Mouse (Mus musculus) embryonic facial prominence, embryonic 11.5 days (tissue): ENCODE data around the gene Col27a1. TPM values are rescaled to one million over a fixed set of nuclear protein-coding genes. Genes with fewer than 3 reads are reported as not detected.

ENCODE experiments used
- ATAC-seq: fragments of 200-750 bp; cut with Nextera tagmentation; replicated peaks from 2 replicates; pipeline ENCODE4 v1.8.0; 2017; ENCODE audit warnings: low read depth; ENCODE audit not compliant: insufficient number of reproducible peaks, low FRiP score, low TSS enrichment
- DNase-seq: peaks from one replicate; pipeline ENCODE4 v3.0.0-alpha.2; 2015; ENCODE audit warnings: low spot score
- H3K27ac ChIP-seq: fragments of 300-500 bp; sonication (generic); replicated peaks from 2 replicates; pipeline ENCODE4 v1.5.1; 2014; ENCODE audit warnings: mild to moderate bottlenecking, low read depth, low read length, control low read depth
- H3K27me3 ChIP-seq: fragments of 300-500 bp; sonication (generic); 2 replicates; pipeline ENCODE4 v1.6.1; 2014; ENCODE audit warnings: mild to moderate bottlenecking, low read length, moderate library complexity, mixed read lengths; ENCODE audit not compliant: control insufficient read depth, insufficient read depth
- H3K36me3 ChIP-seq: fragments of 300-500 bp; sonication (generic); replicated peaks from 2 replicates; pipeline ENCODE4 v1.6.1; 2014; ENCODE audit warnings: low read depth, mild to moderate bottlenecking, low read length, moderate library complexity, mixed read lengths; ENCODE audit not compliant: control insufficient read depth, insufficient read depth
- H3K4me1 ChIP-seq: fragments of 300-500 bp; sonication (generic); 2 replicates; pipeline ENCODE4 v1.6.1; 2014; ENCODE audit warnings: low read length, mixed read lengths; ENCODE audit not compliant: control insufficient read depth, insufficient read depth
- H3K4me2 ChIP-seq: fragments of 300-500 bp; sonication (generic); 2 replicates; pipeline ENCODE4 v1.6.1; 2014; ENCODE audit warnings: low read depth, mild to moderate bottlenecking, control low read depth, low read length, moderate library complexity
- H3K4me3 ChIP-seq: fragments of 300-500 bp; sonication (generic); 2 replicates; pipeline ENCODE4 v1.5.1; 2014; ENCODE audit warnings: low read depth, low read length, control low read depth
- H3K9ac ChIP-seq: fragments of 300-500 bp; sonication (generic); replicated peaks from 2 replicates; pipeline ENCODE4 v1.6.1; 2014; ENCODE audit warnings: mild to moderate bottlenecking, control low read depth, low read length
- H3K9me3 ChIP-seq: fragments of 300-500 bp; sonication (generic); replicated peaks from 2 replicates; pipeline ENCODE4 v1.6.1; 2016; ENCODE audit warnings: mild to moderate bottlenecking, low read length, inconsistent platforms, mixed read lengths; ENCODE audit not compliant: control insufficient read depth
- whole genome bisulfite sequencing: fragments of 180-500 bp; shearing (Covaris S2); extraction: QIAGEN DNeasy Blood & Tissue Kit; methylation state at CpG from one replicate; pipeline ENCODE4 v1.1.7; 2014; 5-methylcytosine and 5-hydroxymethylcytosine counted together
- polyA plus RNA-seq: library from polyadenylated mRNA; unstranded; fragments of >200 nt; fragmentation: Nextera tagmentation; extraction: Ambion mirVana; gene quantifications from 2 replicates; pipeline ENCODE4 v1.2.1, GENCODE M21; 2014

Gene Col27a1
- polyA plus RNA-seq, 1 experiment from 2014 or later = 4.9 TPM

GRCm38 (mm10) chr4:63345261-63345660 is 131.5 kb downstream of the Col27a1 start:
- H3K4me3 ChIP-seq = no peak overlapping the region
- ATAC-seq (no peak; the same call in 1 of the 2 replicates), DNase-seq (no peak)
- H3K4me1 ChIP-seq = no peaks in the 10 kb centered on the region
- H3K9me3 ChIP-seq = no peaks in the 10 kb centered on the region
- H3K9ac ChIP-seq = no peak overlapping the region
- no peaks in the 10 kb centered on the region for H3K27me3 ChIP-seq
- no peaks in the 10 kb centered on the region for H3K36me3 ChIP-seq
- H3K4me2 ChIP-seq = no peak overlapping the region
- no peak overlapping the region for H3K27ac ChIP-seq

GRCm38 (mm10) chr4:63346659-63347058 is 132.9 kb downstream of the Col27a1 start:
- DNase-seq (no peak), ATAC-seq (no peak)
- Histone ChIP-seq H3K27ac (no peak overlapping the region), H3K4me2 (no peak overlapping the region), H3K4me3 (no peak overlapping the region), H3K27me3 (no peaks in the 10 kb centered on the region), H3K9ac (no peak overlapping the region), H3K36me3 (no peaks in the 10 kb centered on the region), H3K4me1 (no peaks in the 10 kb centered on the region), H3K9me3 (no peaks in the 10 kb centered on the region)
- 89% methylated on average over 4 of the region's 4 CpGs for WGBS

GRCm38 (mm10) chr4:63348524-63348923 is 134.7 kb downstream of the Col27a1 start:
- WGBS = 75% methylated on average over 6 of the region's 6 CpGs
- ATAC-seq (no peak), DNase-seq (no peak)
- Histone ChIP-seq H3K27ac (no peak overlapping the region), H3K9ac (no peak overlapping the region), H3K36me3 (no peaks in the 10 kb centered on the region), H3K27me3 (no peaks in the 10 kb centered on the region), H3K9me3 (no peaks in the 10 kb centered on the region), H3K4me1 (no peaks in the 10 kb centered on the region), H3K4me3 (no peak overlapping the region), H3K4me2 (no peak overlapping the region)

- Histone ChIP-seq H3K4me2 (no peak within 1 kb of the TSS), H3K4me1 (no peaks in the 10 kb centered on the region), H3K9me3 (no peaks in the 10 kb centered on the region), H3K36me3 (no peaks in the 10 kb centered on the region), H3K4me3 (no peak within 1 kb of the TSS), H3K27me3 (no peaks in the 10 kb centered on the region), H3K9ac (no peak within 1 kb of the TSS), H3K27ac (no peak within 1 kb of the TSS)
- ATAC-seq (no peak), DNase-seq (no peak)
- 79% methylated on average over 4 of the region's 4 CpGs for WGBS
Observed at GRCm38 (mm10) chr4:63355877-63356665, 142.3 kb downstream of the Col27a1 start, which contains the start of gene Orm3. Orm3 (plus strand) TSS chr4:63356162.

GRCm38 (mm10) chr4:63356981-63357570 is 143.3 kb downstream of the Col27a1 start:
- Histone ChIP-seq H3K36me3 (no peaks in the 10 kb centered on the region), H3K9me3 (no peaks in the 10 kb centered on the region), H3K27ac (no peak overlapping the region), H3K27me3 (no peaks in the 10 kb centered on the region), H3K4me3 (no peak overlapping the region), H3K4me1 (no peaks in the 10 kb centered on the region), H3K9ac (no peak overlapping the region), H3K4me2 (no peak overlapping the region)
- DNase-seq (no peak), ATAC-seq (no peak)
- 49% methylated on average over 2 of the region's 2 CpGs for WGBS

DNA sequence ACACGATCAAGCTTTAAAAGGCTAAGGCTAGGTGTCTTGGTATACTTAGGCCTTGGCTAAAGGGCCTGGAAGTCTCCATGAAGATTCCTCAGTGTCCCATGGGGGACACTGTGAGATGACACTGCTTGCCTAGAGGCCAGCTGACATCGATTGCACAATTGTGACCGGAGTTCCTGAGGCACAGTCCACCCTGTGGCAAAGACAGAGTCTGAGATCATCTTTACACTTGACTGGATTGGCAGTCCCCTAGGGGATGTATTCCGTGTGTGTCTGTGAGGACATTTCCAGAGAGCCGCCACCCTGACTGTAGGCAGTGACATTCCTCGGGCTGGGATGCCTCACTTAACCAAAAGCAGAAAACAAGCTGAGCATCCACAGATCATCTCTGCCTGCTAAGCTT is 146.1 kb downstream of the Col27a1 start:
- H3K27ac ChIP-seq = no peak overlapping the region
- H3K27me3 ChIP-seq = no peaks in the 10 kb centered on the region
- WGBS = 80% methylated on average over 6 of the region's 6 CpGs
- H3K36me3 ChIP-seq = no peaks in the 10 kb centered on the region
- ATAC-seq (no peak), DNase-seq (no peak)
- no peak overlapping the region for H3K4me3 ChIP-seq
- no peak overlapping the region for H3K4me2 ChIP-seq
- H3K9me3 ChIP-seq = no peaks in the 10 kb centered on the region
- H3K9ac ChIP-seq = no peak overlapping the region
- H3K4me1 ChIP-seq = no peaks in the 10 kb centered on the region

GRCm38 (mm10) chr4:63362150-63362549 is 148.3 kb downstream of the Col27a1 start, which contains the start of gene Orm2:
Orm2 (plus strand) TSS chr4:63362449.
- Histone ChIP-seq H3K9me3 (no peaks in the 10 kb centered on the region), H3K27ac (no peak within 1 kb of the TSS), H3K4me1 (no peaks in the 10 kb centered on the region), H3K27me3 (no peaks in the 10 kb centered on the region), H3K36me3 (no peaks in the 10 kb centered on the region), H3K9ac (no peak within 1 kb of the TSS), H3K4me3 (no peak within 1 kb of the TSS), H3K4me2 (no peak within 1 kb of the TSS)
- no peak for ATAC-seq
- 93% methylated on average over 5 of the region's 5 CpGs for WGBS
- DNase-seq = no peak

GRCm38 (mm10) chr4:63368577-63368976 is 154.8 kb downstream of the Col27a1 start:
- ATAC-seq = 0 out of 2 replicates have a peak, but pooled peaks have one; percentile 27
- no peaks in the 10 kb centered on the region for H3K9me3 ChIP-seq

More at GRCm38 (mm10) chr4:63368577-63368976, 154.8 kb downstream of the Col27a1 start:
- Histone ChIP-seq H3K27me3 (no peaks in the 10 kb centered on the region), H3K4me3 (no peak overlapping the region), H3K36me3 (no peaks in the 10 kb centered on the region; the same call in 1 of the 2 replicates), H3K4me1 (no peaks in the 10 kb centered on the region), H3K27ac (no peak overlapping the region), H3K4me2 (no peak overlapping the region), H3K9ac (no peak overlapping the region)
- WGBS = 18% methylated on average over 4 of the region's 4 CpGs
- DNase-seq = peak; percentile 85
